Mouse (Mus musculus) intestine, embryonic 14.5 days (tissue): Measurements from ENCODE around the gene Eif2ak3. TPM values are rescaled to one million over a fixed set of nuclear protein-coding genes. Genes with fewer than 3 reads are reported as not detected.

ENCODE experiments used
- ATAC-seq: fragments of 200-750 bp; cut with Nextera tagmentation; replicated peaks from 2 replicates; pipeline ENCODE4 v1.8.0; 2017; ENCODE audit warnings: low read depth, moderate number of reproducible peaks, moderate TSS enrichment, moderate library complexity; ENCODE audit not compliant: low FRiP score, low TSS enrichment
- DNase-seq: peaks from one replicate; pipeline ENCODE4 v3.0.0-alpha.2; 2018; ENCODE audit warnings: low spot score
- H3K27ac ChIP-seq: fragments of 300-500 bp; sonication (generic); 2 replicates; pipeline ENCODE4 v1.5.1; 2014; ENCODE audit warnings: low read depth, mild to moderate bottlenecking, control low read depth
- H3K27me3 ChIP-seq: fragments of 300-500 bp; sonication (generic); replicated peaks from 2 replicates; pipeline ENCODE4 v1.6.1; 2014; ENCODE audit warnings: low read length, control low read depth; ENCODE audit not compliant: control insufficient read depth, insufficient read depth
- H3K36me3 ChIP-seq: fragments of 300-500 bp; sonication (generic); 2 replicates; pipeline ENCODE4 v1.6.1; 2014; ENCODE audit warnings: low read length, control low read depth; ENCODE audit not compliant: control insufficient read depth, insufficient read depth
- H3K4me1 ChIP-seq: fragments of 300-500 bp; sonication (generic); replicated peaks from 2 replicates; pipeline ENCODE4 v1.6.1; 2014; ENCODE audit warnings: low read length, control low read depth, mixed read lengths; ENCODE audit not compliant: control insufficient read depth, insufficient read depth
- H3K4me2 ChIP-seq: fragments of 300-500 bp; sonication (generic); 2 replicates; pipeline ENCODE4 v1.6.1; 2014; ENCODE audit warnings: low read length
- H3K4me3 ChIP-seq: fragments of 300-500 bp; sonication (generic); 2 replicates; pipeline ENCODE4 v1.5.1; 2014; ENCODE audit warnings: low read depth, low read length, control low read depth, mixed read lengths
- H3K9ac ChIP-seq: fragments of 300-500 bp; sonication (generic); 2 replicates; pipeline ENCODE4 v1.6.1; 2014; ENCODE audit warnings: mild to moderate bottlenecking, low read length
- H3K9me3 ChIP-seq: fragments of 300-500 bp; sonication (generic); 2 replicates; pipeline ENCODE4 v1.6.1; 2016; ENCODE audit warnings: low read length, control low read depth; ENCODE audit not compliant: control insufficient read depth
- WGBS: fragments of 180-500 bp; shearing (Covaris S2); extraction: QIAGEN DNeasy Blood & Tissue Kit; methylation state at CpG from one replicate; pipeline ENCODE4 v1.1.7; 2014; 5-methylcytosine and 5-hydroxymethylcytosine counted together
- polyA plus RNA-seq: library from polyadenylated mRNA; unstranded; fragments of >200 nt; fragmentation: Nextera tagmentation; extraction: Ambion mirVana; gene quantifications from 2 replicates; pipeline ENCODE4 v1.2.1, GENCODE M21; 2014

The Eif2ak3 gene
- polyA plus RNA-seq, 1 experiment from 2014 or later, result 8.2 TPM

DNA sequence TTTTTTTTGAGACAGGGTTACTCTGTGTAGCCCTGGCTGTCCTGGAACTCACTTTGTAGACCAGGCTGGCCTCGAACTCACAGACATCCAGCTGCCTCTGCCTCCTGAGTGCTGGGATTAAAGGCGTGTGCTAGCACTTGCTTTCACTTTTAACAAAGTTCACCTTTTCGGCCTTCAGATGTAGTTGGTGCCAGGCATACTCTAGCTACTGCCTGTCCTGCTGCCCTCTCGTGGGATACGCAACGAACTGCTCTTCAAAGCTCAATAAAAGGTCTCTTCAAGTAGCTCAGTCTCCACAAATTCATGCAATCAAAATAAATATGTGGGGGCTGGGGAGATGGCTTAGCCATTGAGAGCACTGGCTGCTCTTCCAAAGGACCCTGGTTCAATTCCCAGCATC is 53.9 kb downstream of the Eif2ak3 start:
- DNase-seq, result no peak
- Histone ChIP-seq H3K9ac (no peak overlapping the region), H3K27me3 (no peaks in the 10 kb centered on the region), H3K9me3 (no peaks in the 10 kb centered on the region), H3K4me2 (no peak overlapping the region), H3K4me3 (no peak overlapping the region), H3K27ac (no peak overlapping the region), H3K36me3 (peaks cover 66% of the 10 kb centered on the region), H3K4me1 (no peaks in the 10 kb centered on the region)
- no peak for ATAC-seq
- WGBS, result 75% methylated on average over 6 of the region's 6 CpGs

DNA sequence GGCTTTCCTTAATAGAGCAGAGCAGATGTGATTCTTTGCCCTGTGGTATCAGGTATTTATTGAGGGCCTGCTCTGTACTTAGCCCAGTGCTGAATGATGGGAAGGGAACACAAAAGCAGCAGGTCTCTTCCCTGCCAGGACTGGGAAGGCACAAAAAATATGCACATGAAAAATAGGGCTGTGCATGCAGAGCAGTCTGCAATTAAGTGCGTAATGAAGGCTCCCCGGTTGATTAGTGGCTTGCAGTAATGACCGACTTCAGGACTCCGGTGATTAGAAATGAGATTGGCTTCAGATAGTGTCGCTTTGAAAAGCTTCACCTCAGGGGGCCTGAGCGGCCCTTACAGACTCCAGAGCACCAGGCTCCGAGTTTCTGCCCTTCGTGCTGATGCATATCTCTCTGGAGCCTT is 55.3 kb downstream of the Eif2ak3 start:
- no peak overlapping the region for H3K4me2 ChIP-seq
- H3K9me3 ChIP-seq, result no peaks in the 10 kb centered on the region
- H3K27ac ChIP-seq, result no peak overlapping the region
- H3K4me1 ChIP-seq, result no peaks in the 10 kb centered on the region
- H3K36me3 ChIP-seq, result peaks cover 63% of the 10 kb centered on the region
- ATAC-seq (no peak), DNase-seq (no peak)
- WGBS, result 65% methylated on average over 8 of the region's 8 CpGs
- H3K9ac ChIP-seq, result no peak overlapping the region
- no peaks in the 10 kb centered on the region for H3K27me3 ChIP-seq
- H3K4me3 ChIP-seq, result no peak overlapping the region

DNA sequence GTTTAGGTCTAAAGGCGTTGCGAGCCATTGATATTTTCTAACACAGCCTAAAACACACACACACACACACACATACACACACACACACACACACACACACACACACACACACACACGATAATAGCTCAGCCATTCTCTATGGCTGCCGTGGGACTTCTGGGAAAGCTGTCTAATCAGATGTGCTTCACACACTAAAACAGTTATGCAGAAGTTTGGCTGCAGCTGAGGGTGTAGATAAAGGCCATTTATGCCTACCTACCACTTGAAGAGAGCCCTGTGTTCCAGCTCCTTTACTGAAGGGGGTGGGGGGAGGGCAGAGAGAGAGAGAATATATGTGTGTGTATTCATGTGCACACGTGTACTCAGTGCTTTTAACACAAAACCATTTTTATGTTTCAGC is 59.4 kb downstream of the Eif2ak3 start:
- Histone ChIP-seq H3K36me3 (peaks cover 53% of the 10 kb centered on the region), H3K4me2 (no peak overlapping the region), H3K9ac (no peak overlapping the region), H3K27me3 (no peaks in the 10 kb centered on the region), H3K4me1 (no peaks in the 10 kb centered on the region), H3K9me3 (no peaks in the 10 kb centered on the region), H3K27ac (no peak overlapping the region), H3K4me3 (no peak overlapping the region)
- 87% methylated on average over 5 of the region's 5 CpGs for WGBS
- DNase-seq (no peak), ATAC-seq (no peak)

DNA sequence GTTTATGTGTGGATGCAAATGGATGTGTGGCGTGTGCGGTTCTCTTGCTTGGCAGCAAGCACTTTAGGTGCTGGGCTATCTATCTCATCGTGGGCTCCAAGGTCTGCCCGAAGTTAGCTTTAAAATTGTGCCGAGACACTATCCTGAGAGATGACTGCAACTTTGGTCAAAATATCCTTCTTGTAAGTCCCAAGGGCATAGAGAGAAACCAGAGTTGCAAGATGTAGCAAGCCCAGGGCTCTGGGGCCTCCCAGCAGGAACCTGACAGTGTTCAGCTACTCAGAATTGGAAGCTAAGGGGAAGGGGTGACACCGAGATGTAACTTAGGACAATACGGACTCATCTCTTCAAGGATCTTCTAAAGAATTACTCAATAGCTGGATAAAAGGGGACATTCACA is 65.3 kb downstream of the Eif2ak3 start:
- H3K9me3 ChIP-seq, result no peaks in the 10 kb centered on the region
- H3K27ac ChIP-seq, result no peak overlapping the region
- no peak for DNase-seq
- no peak overlapping the region for H3K9ac ChIP-seq
- ATAC-seq, result no peak
- H3K4me1 ChIP-seq, result no peaks in the 10 kb centered on the region; the same call in 1 of the 2 replicates
- 92% methylated on average over 7 of the region's 7 CpGs for WGBS
- 0 out of 2 replicates have a peak, but pooled peaks cover 2% of the 10 kb centered on the region for H3K27me3 ChIP-seq
- H3K4me2 ChIP-seq, result no peak overlapping the region
- H3K4me3 ChIP-seq, result no peak overlapping the region
- H3K36me3 ChIP-seq, result peaks cover 16% of the 10 kb centered on the region

DNA sequence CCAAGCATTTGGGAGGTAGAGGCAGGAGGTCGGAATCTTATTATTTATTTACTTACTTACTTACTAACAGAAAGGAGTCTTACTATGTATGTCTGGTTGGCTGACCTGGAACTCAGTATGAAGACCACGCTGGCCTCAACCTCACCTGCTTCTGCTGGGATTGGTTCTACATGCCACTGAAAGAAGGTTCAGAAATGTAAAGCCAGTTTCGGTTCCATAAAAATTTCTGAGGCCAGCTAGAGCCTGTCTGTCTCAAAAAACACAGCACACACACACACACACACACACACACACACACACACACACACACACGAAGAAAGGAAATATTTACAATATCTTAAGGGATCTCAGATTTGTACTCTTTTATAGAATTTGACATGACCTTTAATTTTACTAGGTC is 66.0 kb downstream of the Eif2ak3 start:
- no peak overlapping the region for H3K4me2 ChIP-seq
- ATAC-seq (no peak), DNase-seq (no peak)
- H3K9ac ChIP-seq, result no peak overlapping the region
- peaks cover 14% of the 10 kb centered on the region for H3K36me3 ChIP-seq
- no peak overlapping the region for H3K27ac ChIP-seq
- H3K27me3 ChIP-seq, result 0 out of 2 replicates have a peak, but pooled peaks cover 2% of the 10 kb centered on the region
- no peaks in the 10 kb centered on the region for H3K9me3 ChIP-seq
- H3K4me3 ChIP-seq, result no peak overlapping the region
- H3K4me1 ChIP-seq, result no peaks in the 10 kb centered on the region; the same call in 1 of the 2 replicates
- WGBS, result 71% methylated on average over 4 of the region's 4 CpGs

DNA sequence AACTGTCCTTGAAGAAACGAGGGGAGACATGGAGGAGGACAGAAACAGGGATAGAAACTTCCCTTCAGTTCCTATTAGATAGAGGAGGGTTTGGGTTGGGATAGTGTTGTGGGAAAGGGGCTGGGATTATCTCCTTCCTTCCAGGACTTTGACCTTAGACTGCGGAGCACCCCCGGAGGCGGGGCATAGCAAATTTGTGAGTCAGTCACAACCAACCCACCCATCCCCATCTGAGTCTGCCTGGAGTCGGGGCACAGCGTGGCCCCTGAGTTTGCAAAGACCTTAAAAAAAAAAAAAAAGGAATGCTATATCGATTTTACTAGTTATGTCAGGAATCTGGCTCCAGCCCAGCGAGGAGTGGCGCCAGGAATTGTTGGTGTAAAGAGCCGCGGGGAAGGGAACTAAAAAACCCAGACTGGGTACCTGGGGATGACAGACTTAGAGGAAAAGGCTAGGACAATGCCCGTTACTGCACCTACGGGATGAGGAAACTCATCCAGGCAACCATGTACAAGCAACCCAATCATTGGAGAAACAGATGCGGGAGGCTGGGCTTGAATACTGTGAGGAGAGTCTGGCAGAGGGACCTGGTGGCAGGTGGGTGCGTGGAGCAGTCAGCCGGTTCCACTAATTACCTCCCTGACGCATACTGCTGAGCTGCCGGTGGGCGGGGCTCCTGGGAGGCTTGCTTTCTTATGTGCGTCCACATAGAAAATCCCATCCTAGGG is 67.5 kb downstream of the Eif2ak3 start:
- no peak overlapping the region for H3K27ac ChIP-seq
- H3K4me3 ChIP-seq, result 0 out of 2 replicates have a peak overlapping the region, but pooled peaks have one; percentile 8
- DNase-seq, result peak; percentile 57
- no peak overlapping the region for H3K9ac ChIP-seq
- 0 out of 2 replicates have a peak, but pooled peaks cover 2% of the 10 kb centered on the region for H3K27me3 ChIP-seq
- 0 out of 2 replicates have a peak, but pooled peaks cover under 1% of the 10 kb centered on the region for H3K36me3 ChIP-seq
- H3K4me2 ChIP-seq, result peak overlapping the region; percentile 40
- ATAC-seq, result peak; percentile 82
- H3K4me1 ChIP-seq, result no peaks in the 10 kb centered on the region; the same call in 1 of the 2 replicates
- no peaks in the 10 kb centered on the region for H3K9me3 ChIP-seq
- 10% methylated on average over 20 of the region's 20 CpGs for WGBS

DNA sequence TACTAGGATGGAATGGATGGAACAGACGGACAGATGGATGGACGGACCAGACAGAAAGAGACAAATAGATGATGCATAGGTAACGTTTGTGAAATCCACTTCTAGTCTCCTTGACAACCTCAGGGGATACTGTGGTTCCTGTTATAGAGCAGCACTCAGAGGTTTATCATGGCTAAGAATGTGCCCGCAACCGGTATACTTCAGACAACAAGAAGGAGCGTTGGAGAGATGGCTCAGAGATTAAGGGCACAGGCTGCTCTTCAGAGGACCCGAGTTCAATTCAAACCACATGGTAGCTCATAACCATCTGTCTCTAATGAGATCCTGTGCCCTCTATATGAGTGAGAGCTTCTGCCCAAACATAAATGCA is 68.1 kb downstream of the Eif2ak3 start:
- no peaks in the 10 kb centered on the region for H3K36me3 ChIP-seq
- 0 out of 2 replicates have a peak, but pooled peaks cover 2% of the 10 kb centered on the region for H3K27me3 ChIP-seq
- WGBS, result 63% methylated on average over 7 of the region's 7 CpGs
- no peak overlapping the region for H3K27ac ChIP-seq
- no peaks in the 10 kb centered on the region for H3K9me3 ChIP-seq
- no peak overlapping the region for H3K9ac ChIP-seq
- DNase-seq (no peak), ATAC-seq (no peak)
- no peak overlapping the region for H3K4me3 ChIP-seq
- H3K4me2 ChIP-seq, result peak overlapping the region; percentile 40; the same call in 1 of the 2 replicates
- no peaks in the 10 kb centered on the region; the same call in 1 of the 2 replicates for H3K4me1 ChIP-seq

DNA sequence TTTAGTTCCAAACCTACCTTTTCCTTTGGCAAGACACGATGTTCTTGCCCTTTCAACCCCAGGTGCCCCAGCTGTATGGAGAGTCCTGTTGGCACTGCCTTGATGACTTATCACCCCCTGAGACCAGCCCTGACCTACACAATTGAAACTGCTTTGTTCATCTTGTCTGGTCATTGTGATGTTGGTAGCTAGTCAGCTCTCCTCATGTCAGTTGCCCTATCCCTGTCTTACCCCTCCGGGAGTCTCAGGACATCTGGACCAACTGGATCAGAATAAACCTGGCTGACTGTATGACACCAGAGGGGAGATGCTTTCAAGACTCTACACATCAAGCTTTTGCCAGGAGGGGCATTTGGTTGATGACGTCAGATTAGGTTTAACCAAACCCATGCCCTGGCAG is 74.5 kb downstream of the Eif2ak3 start, which contains the start of gene Tex37:
TSS of gene Tex37 (minus strand) at position 101 of the 400 bp plus-strand sequence.
- Histone ChIP-seq H3K36me3 (no peaks in the 10 kb centered on the region), H3K4me1 (no peaks in the 10 kb centered on the region), H3K4me2 (no peak within 1 kb of the TSS), H3K9ac (no peak within 1 kb of the TSS), H3K4me3 (no peak within 1 kb of the TSS), H3K27ac (no peak within 1 kb of the TSS), H3K27me3 (no peaks in the 10 kb centered on the region), H3K9me3 (no peaks in the 10 kb centered on the region)
- DNase-seq (no peak), ATAC-seq (no peak)
- WGBS, result 86% methylated on average over 3 of the region's 3 CpGs
